Mouse (Mus musculus) kidney, adult 2 months (tissue): ENCODE measurements at regions not wholly inside any gene's neighbourhood (a gene's known extent, or its start where the extent isn't known, plus 50 kb on each side); places are given as distances from the start of the nearest gene placed in this dataset.

Source experiments
- CTCF ChIP-seq: fragments of 200-500 bp; conservative IDR thresholded peaks from 2 replicates; pipeline ENCODE4 v1.5.1; 2011; ENCODE audit warnings: low read depth, mild to moderate bottlenecking, control low read depth, low read length, moderate library complexity, mixed read lengths; ENCODE audit not compliant: insufficient read depth, insufficient read length
- POLR2A ChIP-seq: fragments of 200-500 bp; IDR thresholded peaks from one replicate; pipeline ENCODE4 v1.6.1; 2011; ENCODE audit warnings: low read depth, low read length, control low read depth

DNA sequence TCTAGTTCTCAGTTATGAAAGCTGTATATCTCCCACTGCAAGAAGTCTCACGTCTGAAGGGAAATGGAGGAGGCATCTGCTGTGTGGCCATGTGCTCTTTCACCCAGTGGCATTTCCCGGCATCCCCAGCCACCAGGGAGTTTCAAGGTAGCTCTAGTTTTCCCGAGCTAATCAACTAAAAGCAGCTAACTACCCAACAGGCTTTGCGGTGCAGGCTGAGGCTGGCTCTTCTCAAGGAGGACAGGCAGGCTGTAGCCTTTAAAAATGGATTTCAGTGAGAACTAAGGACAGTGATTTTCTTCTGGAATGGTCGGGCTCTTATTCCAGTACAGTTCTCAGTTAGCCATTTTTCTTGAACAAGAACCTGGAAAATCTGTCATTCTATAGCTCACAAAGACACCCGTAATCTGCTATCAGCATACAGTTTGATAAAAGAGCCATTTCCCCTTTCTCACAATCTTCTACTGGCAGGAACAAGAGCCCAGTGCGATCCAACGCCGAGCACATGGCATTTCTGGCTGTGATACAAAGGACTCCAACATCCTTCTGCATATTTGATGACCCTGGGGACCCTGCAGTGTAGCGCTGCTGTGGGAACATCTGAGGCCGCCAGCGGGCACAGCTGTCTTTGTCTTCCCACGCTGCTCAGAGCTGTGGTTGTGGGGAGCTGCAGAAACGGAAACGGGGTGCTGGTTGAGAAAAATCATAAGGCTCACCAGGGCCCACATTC, 188.9 kb upstream of the Hnrnpa3 start:
- no peak for TF ChIP-seq POLR2A
- no peak for TF ChIP-seq CTCF
